Comparison of ENCODE assay signal across 8 mouse cellular contexts in genomic region chr9:71895931-71896724, GRCm38 (mm10).
A peak's percentile ranks its signal among the peaks of the same experiment; 100 is the strongest.
DNase-seq lines count a peak whose midpoint lies in the region; ATAC-seq and TF ChIP-seq lines count a peak whose summit lies in the region.

No protein-coding gene starts in this region.

- no peak for DNase-seq in layer of hippocampus, adult 2 months (ENCODE audit: low spot score in 2 of 2)
- no peak for DNase-seq in layer of hippocampus, adult 18-20 months (ENCODE audit: low spot score in 2 of 2)
- peak; percentile 96 for DNase-seq in brain, embryonic 14.5 days (ENCODE audit: low read depth)
- peak; percentile 88 for DNase-seq in heart, adult 8-10 months (ENCODE audit: low spot score)
- peak; percentile 46 for DNase-seq in large intestine, adult 2 months (ENCODE audit: low read depth, low spot score)
- DNase-seq in ovary, adult 18-20 months (ENCODE audit: low spot score) = no peak
- DNase-seq in right cerebral cortex, adult 2 months (ENCODE audit: low spot score in 2 of 2) = no peak

- peak overlapping the region; percentile 70 for H3K27ac ChIP-seq in layer of hippocampus, adult 2 months

- WGBS in large intestine, adult 2 months = 32% methylated on average over 2 of the region's 2 CpGs

- peak; percentile 85 for ATAC-seq in monocyte, adult 5-6 weeks (replicated peaks; ENCODE audit: insufficient number of reproducible peaks, low FRiP score, low TSS enrichment, poor library complexity, severe bottlenecking)

- TF ChIP-seq CTCF in layer of hippocampus, adult 2 months (conservative IDR thresholded peaks at IDR 0.05) = no peak
- TF ChIP-seq CTCF in brain, embryonic 14.5 days (IDR thresholded peaks at IDR 0.05; ENCODE audit: borderline replicate concordance, extremely low read depth, insufficient read depth, insufficient read length) = no peak

- no peak for TF ChIP-seq POLR2A in brain, embryonic 14.5 days (IDR thresholded peaks at IDR 0.05; ENCODE audit: borderline replicate concordance, extremely low read depth, insufficient read depth, insufficient read length, poor library complexity, severe bottlenecking)

- H3K4me3 ChIP-seq in layer of hippocampus, adult 2 months = peak overlapping the region; percentile 19

Comparison
In these comparisons a context has a peak if more than half of its experiments do, and no peak if none do; other contexts are left out.
1. DNase-seq: peak in brain, embryonic 14.5 days (single experiment), heart, adult 8-10 months (single experiment) and large intestine, adult 2 months (single experiment); none in layer of hippocampus, adult 2 months (0 of 2), layer of hippocampus, adult 18-20 months (0 of 2), ovary, adult 18-20 months (single experiment) and right cerebral cortex, adult 2 months (0 of 2).